ENCODE assay signal across 8 mouse cellular contexts in the genomic region with DNA sequence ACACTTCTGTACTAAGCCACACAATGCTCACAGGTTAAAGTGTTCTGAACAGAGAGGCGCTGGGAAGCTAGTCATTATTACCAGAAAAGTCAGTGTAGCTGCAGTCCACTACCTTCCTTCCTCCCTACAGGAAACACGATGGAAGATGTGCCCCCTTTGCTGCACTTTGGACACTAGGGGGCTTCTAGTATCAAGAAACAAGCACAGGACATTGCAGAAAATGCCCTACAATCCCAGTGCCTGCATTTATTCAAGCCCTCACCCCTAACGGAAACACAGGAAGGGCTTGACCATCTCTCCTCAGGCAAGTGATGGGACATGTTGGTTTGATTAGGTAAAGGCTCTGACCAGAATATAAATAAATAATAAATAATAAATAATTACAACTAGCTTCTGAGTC. TPM values are rescaled to one million over a fixed set of nuclear protein-coding genes. Genes with fewer than 3 reads are reported as not detected.
A peak's percentile ranks its signal among the peaks of the same experiment; 100 is the strongest.
DNase-seq lines count a peak whose midpoint lies in the region.

No protein-coding gene starts in this region.

- peak; percentile 71 for DNase-seq in cerebellum, adult 9-10 months
- no peak for DNase-seq in cerebellum, adult 11-12 months
- DNase-seq in left cerebral cortex, postnatal 4 days: peak; percentile 39
- DNase-seq in left cerebral cortex, adult 11 months (ENCODE audit: low spot score): no peak
- peak; percentile 86 for DNase-seq in embryo, embryonic 10.5 days (ENCODE audit: low spot score)
- peak; percentile 61 for DNase-seq in mesoderm, embryonic 11.5 days (ENCODE audit: low read depth, low spot score)
- DNase-seq in testis, postnatal 14 days (ENCODE audit: low spot score): no peak
- DNase-seq in frontal cortex, postnatal 36 days (ENCODE audit: low spot score in 2 of 2): no peak

- intact Hi-C loops in left cerebral cortex, postnatal 4 days (cut with DNase I): loop anchor here (5.0 kb wide), 1 partner anchor 414 kb away; no protein-coding TSS in a partner anchor

RNA-seq across cellular contexts. Expression of a gene that starts 7.9 kb away (rescaled TPM):
- 10 to 100 TPM; 50.3 to 56.9 TPM for total RNA-seq in left cerebral cortex, postnatal 4 days (2021)

RNA-seq across cellular contexts. Expression of a gene that starts 16.4 kb away (rescaled TPM):
- 10 to 100 TPM; 35.9 to 37.7 TPM for total RNA-seq in left cerebral cortex, postnatal 4 days (2021)

Comparison
In these comparisons a context has a peak if more than half of its experiments do, and no peak if none do; other contexts are left out.
1. DNase-seq: peak in cerebellum, adult 9-10 months (single experiment), left cerebral cortex, postnatal 4 days (single experiment), embryo, embryonic 10.5 days (single experiment) and mesoderm, embryonic 11.5 days (single experiment); none in cerebellum, adult 11-12 months (single experiment), left cerebral cortex, adult 11 months (single experiment), testis, postnatal 14 days (single experiment) and frontal cortex, postnatal 36 days (0 of 2).